Mouse (Mus musculus): Measurements from ENCODE around the gene Gm14435.
"Not testable (repeated sequence)": the region's sequence is repeated elsewhere in the genome, so short reads cannot be mapped to it uniquely, and the experiment has no call there.

The Gm14435 gene

DNA sequence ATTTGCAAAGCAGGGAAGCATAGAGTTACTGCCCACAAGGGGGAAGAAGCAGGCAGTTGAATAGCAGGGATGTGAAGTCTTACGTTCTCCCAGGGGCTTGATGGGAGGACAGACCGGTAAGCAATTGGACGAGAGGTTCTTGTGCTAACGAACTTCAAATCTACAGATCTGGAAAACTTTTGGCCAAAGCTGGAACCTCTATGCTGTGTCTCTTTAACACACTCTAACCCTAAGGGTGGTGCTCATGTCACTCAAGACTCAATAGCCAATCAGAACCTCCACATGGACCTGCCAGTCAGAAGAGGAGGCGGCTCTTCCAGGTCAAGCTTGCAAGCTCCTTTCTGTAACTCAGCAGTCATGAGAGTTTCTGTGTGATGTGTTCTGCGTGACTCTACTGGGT is at the start of gene Gm14435:
Gene Gm14435, plus strand, starts transcription at position 301 of the 400 bp plus-strand sequence.
- not testable (repeated sequence) for DNase-seq (ENCODE audit: low read depth, low spot score)

Measured in WW6 (cell line).